Mouse (Mus musculus) CD4-positive, CD25-positive, alpha-beta regulatory T cell, adult 4 months (primary cell): ENCODE results near the gene 5730455P16Rik. TPM values are rescaled to one million over a fixed set of nuclear protein-coding genes. Genes with fewer than 3 reads are reported as not detected.
"Not testable (repeated sequence)": the region's sequence is repeated elsewhere in the genome, so short reads cannot be mapped to it uniquely, and the experiment has no call there.

ENCODE experiments used
- ATAC-seq: one replicate; pipeline ENCODE4 v1.8.0; 2017
- polyA plus RNA-seq, 2 experiments: library from polyadenylated mRNA; unstranded; fragments of 100-300 nt; shearing (Covaris generic); gene quantifications; one replicate each; pipeline ENCODE4 v1.2.1; 2017

Gene 5730455P16Rik
- 10 to 100 TPM; 10.4 to 15.6 TPM for polyA plus RNA-seq

- ATAC-seq = peak; percentile 62
Measured at GRCm38 (mm10) chr11:80377712-80378451, at the start of gene 5730455P16Rik. 5730455P16Rik (minus strand) TSS chr11:80378034.

DNA sequence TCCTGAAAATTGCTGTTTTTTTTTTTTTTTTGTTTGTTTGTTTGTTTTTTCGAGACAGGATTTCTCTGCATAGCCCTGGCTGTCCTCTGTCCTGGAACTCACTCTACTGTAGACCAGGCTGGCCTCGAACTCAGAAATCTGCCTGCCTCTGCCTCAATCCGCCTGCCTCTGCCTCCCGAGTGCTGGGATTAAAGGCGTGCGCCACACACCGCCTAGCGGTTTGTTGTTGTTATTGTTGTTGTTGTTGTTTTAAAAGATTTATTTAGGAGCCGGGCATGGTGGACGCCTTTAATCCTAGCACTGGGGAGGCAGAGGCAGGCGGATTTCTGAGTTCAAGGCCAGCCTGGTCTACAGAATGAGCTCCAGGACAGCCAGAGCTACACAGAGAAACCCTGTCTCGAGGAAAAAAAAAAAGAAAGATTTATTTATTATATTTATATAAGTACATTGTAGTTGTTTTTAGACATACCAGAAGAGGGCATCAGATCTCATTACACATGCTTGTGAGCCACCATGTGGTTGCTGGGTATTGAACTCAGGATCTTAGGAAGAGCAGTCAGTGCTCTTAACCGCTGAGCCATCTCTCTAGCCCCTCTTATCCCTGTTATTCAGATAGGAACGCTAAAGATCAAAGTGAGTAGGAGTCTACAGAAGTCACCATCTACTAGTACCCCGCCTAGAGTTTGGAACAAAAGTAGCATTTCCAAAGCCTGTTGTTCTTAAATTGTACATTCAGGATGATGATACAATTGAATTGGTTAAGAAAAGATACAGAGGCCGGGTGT is 48.4 kb upstream of the 5730455P16Rik start:
- not testable (repeated sequence) for ATAC-seq

GRCm38 (mm10) chr11:80425247-80425778 is 47.5 kb upstream of the 5730455P16Rik start:
- no peak for ATAC-seq

GRCm38 (mm10) chr11:80424691-80425090 is 46.9 kb upstream of the 5730455P16Rik start:
- no peak for ATAC-seq

- no peak for ATAC-seq
Measured at GRCm38 (mm10) chr11:80421421-80422047, 43.7 kb upstream of the 5730455P16Rik start.

DNA sequence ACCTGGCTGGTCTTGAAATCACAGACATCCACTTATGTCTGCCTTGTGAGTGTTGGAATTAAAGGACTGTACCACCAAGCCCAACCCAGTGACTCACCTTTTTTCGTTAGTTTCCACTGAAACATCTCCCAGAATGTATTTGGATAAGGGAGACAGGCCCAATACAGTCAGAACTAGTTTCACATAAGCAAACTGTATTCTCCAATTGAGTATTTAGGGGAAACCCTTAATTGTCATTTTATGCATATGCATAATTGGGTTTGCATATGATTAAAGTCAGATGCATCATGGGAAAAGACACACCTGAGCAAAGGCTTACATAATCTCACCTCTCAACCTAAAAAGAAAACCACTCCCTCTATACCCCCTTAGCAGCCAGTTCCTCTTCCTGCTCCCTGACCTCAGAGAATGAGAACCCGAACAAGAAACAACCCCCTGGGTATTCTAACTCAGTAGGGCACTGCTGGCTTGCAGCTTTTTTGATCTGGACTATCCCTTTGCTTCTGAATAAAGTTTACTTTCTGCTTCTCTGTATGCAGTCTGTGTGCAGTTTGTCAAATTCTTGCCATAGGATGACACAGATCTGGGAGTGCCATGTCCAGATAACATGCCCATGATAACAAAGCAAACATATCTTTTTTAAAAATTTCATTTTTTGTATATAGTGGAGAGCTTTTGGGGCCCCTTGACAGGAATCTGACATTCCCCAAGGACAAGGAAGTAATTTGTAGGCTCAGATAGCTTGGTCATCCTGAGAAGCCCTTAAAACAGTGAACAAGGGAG is 42.6 kb upstream of the 5730455P16Rik start:
- no peak for ATAC-seq

DNA sequence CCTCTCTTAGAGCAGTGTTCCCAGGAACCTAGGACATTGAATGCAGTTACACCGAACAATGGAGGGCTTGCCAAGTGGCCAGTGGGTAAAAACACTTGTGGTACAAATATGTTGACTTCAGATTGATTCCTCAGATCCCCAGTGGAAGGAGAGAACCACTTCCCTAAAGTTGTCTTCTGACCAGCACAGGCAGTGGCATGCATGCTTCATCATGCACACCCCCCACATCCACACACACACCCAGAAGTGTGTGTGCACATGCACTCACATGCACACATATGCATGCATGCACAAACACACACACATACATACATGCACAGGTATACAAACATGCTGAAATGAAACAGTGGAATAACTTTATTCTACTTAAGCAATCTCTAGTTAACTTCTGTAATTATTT is 41.9 kb upstream of the 5730455P16Rik start:
- ATAC-seq = no peak

DNA sequence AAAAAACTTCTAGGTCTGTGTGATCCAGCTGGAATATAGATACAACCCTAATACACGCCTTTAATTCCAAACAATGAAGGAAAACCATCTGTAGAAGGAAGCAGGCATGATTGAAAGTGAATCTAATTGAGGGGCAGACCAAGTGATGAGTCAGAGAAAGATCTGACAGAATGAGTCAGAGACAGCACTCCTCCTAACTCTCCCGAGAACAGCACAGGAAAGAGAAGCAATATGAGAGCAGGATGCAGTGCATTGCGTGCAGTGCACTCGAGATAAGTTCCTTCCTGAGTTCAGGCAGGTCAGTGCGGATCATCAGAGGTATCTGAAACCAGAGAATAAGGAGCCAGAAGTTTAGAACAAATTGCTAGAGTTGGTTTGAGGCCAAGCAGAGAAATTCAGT is 39.3 kb upstream of the 5730455P16Rik start:
- no peak for ATAC-seq

GRCm38 (mm10) chr11:80410377-80410776 is 32.5 kb upstream of the 5730455P16Rik start:
- no peak for ATAC-seq

GRCm38 (mm10) chr11:80407878-80408277 is 30.0 kb upstream of the 5730455P16Rik start:
- ATAC-seq = not testable (repeated sequence)

DNA sequence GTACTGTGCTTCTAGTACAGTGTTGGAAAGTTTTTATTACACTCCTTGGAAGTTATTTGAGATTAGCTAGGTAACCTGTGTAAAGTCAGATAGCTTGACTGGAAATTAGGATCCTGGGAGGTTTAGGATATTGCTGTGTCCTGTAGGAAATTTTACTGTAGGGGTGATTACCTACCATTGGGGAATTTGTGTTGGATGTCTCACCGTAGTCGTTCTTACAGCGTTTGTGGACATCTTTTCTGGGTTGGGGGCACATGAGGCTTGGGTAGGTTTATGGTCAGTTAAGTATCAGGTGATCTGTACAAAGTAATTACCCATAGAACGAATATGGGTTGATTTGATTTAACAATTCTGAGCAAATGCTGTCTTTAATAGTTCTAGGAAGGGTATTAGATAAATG is 18.8 kb upstream of the 5730455P16Rik start:
- ATAC-seq = no peak

GRCm38 (mm10) chr11:80395930-80396329 is 18.1 kb upstream of the 5730455P16Rik start:
- no peak for ATAC-seq

DNA sequence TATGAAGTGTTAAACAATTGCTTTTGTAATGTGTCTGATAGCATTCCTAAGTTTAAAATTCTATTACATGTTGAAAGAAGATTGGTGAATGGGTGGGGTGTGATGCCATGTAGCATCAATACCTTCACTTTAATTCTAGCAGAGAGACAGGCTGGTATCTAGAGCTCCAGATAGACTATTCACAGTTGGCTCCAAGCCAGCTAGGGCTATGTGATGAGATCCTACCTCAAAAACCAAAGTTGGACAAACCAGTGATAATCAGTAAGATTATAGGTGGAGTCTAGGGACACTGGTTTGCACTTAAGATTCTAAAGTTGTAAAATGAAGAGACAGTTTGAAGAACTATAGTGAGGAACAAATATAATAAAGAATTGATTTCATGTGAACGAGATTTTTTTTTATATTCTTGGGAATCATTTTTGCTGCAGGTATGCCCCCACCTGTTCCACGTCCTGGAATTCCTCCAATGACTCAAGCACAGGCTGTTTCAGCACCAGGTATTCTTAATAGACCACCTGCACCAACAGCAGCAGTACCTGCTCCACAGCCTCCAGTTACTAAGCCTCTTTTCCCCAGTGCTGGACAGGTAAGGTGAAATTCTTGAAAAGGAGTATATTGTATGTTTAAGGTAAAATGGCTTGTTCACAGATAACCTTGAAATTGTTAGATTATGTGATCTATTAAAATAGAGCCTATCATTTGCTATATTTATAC is 13.7 kb upstream of the 5730455P16Rik start:
- ATAC-seq = no peak

DNA sequence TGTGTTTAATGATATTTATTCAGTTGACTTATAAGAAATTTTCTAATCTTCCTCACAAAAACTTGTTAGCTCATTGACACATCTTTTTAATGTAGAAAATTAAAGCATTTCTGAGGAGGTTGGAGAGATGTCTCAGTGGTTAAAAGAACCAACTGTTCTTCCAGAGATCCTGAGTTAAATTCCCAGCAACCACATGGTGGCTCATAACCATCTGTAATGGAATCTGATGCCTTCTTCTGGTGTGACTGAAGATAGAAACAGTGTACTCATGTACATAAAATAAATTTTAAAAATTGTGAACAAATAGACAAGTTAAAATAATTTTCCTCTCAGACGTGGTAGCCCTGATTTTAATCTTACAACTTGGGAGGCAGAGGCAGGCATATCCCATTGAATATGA is 12.1 kb upstream of the 5730455P16Rik start:
- ATAC-seq = no peak

DNA sequence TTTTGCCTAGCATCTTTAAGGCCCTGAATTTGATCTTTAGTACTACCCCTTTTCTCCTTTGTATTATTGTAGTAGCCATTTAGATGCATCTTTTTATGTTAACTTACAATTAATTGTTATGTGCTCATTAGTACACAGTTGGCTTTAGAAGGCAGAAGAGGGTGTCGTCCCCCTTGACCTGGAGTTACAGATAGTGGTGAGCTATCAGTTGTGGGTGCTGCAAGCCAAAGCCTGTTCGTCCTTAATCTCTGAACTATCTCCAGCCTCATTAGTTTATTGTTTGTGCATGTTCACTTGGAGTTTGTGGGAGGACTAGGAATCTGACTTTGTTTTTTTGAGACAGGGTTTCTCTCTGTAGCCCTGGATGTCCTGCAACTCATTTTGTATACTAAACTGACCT is 9.0 kb upstream of the 5730455P16Rik start:
- ATAC-seq = no peak

DNA sequence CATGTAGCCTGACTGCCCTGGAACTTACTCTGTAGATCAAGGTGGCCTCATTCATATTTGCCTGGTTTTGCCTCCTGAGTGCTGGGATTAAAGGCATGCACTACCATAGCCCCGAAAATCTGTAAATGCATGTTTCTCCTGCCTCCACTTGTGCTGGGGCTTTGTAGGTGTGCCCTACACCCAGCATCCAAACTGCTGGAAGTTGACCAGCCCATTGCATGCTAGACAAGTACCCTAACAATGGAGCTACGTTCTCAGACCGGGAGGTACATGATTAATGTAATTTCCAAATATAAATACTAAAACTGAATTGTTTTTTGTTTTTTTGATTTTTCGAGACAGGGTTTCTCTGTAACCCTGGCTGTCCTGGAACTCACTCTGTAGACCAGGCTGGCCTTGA is 7.2 kb upstream of the 5730455P16Rik start:
- no peak for ATAC-seq

GRCm38 (mm10) chr11:80384461-80384860 is 6.6 kb upstream of the 5730455P16Rik start:
- no peak for ATAC-seq

- ATAC-seq = peak; percentile 61
Measured at GRCm38 (mm10) chr11:80383626-80384046, 5.8 kb upstream of the 5730455P16Rik start.

DNA sequence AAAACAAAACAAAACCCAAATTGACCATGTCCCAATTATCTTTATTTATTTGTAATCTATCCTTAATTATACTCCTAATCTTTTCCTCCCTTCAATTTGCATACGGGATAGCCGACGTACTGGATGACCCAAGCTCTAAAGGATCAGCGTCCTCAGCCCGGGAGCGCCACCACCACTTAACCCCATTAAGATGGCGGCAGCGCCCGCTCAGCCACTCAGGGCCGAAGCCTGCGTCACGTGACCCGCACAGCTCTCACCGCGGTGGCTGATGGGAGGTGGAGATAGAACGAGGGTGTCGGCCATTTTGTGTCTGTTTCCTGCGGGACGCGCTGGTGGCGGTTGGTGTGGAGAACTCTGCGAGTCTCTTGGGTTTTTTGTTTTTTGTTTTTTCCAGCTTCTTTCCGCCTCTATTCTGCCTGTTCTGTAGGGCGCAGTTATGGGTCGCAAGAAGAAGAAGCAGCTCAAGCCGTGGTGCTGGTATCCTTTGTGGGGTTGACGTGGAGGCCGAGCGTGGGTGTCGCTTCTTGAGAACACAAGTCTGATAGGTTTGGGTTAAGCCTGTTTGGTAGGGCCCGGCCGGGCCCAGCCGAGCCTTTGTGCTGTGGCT is 5.3 kb upstream of the 5730455P16Rik start, which contains the start of gene Zfp207:
TSS of gene Zfp207 (plus strand) at position 261 of the 607 bp plus-strand sequence.
- ATAC-seq = peak; percentile 88

- ATAC-seq = peak; percentile 36
Measured at GRCm38 (mm10) chr11:80382626-80383018, 4.8 kb upstream of the 5730455P16Rik start.

- ATAC-seq = not testable (repeated sequence)
Measured at GRCm38 (mm10) chr11:80379184-80379583, 1.4 kb upstream of the 5730455P16Rik start.
